Mouse (Mus musculus) brain, embryonic 14.5 days (tissue): ENCODE results near the gene Wdfy2.

Experiments
- CTCF ChIP-seq: fragments of 200-500 bp; IDR thresholded peaks from 2 replicates; pipeline ENCODE4 v1.5.1; 2012; ENCODE audit warnings: inconsistent platforms, mild to moderate bottlenecking, moderate library complexity, borderline replicate concordance; ENCODE audit not compliant: insufficient read depth, insufficient read length; ENCODE audit errors: extremely low read depth
- POLR2A ChIP-seq: fragments of 200-500 bp; IDR thresholded peaks from 2 replicates; pipeline ENCODE4 v1.6.1; 2012; ENCODE audit warnings: mild to moderate bottlenecking, inconsistent platforms, borderline replicate concordance; ENCODE audit not compliant: poor library complexity, insufficient read depth, insufficient read length, severe bottlenecking; ENCODE audit errors: extremely low read depth

DNA sequence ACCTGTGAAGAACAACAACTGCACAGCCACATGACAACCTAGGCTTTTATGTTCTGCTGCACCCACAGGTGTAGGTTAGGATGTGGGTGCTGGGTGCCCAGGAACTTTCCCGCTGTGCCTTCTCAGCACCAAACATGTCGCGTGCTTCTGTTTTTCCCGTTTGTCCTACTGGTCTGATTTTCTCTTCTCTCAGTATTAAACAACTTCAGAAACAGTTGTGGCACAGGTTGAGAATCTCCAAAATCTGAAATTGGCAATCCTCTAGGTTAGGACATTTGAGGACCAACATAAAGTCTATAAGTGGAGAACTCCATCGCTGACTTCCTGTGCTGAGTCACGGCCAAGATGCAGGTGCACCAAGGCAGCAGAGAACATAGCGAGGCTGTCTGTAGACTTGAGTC is 32.8 kb downstream of the Wdfy2 start:
- TF ChIP-seq CTCF = no peak
- no peak for TF ChIP-seq POLR2A
